Mouse (Mus musculus) MEL (cell line): ENCODE measurements around the gene Bnc1. TPM values are rescaled to one million over a fixed set of nuclear protein-coding genes. Genes with fewer than 3 reads are reported as not detected.

Experiments used
- DNase-seq: peaks from one replicate; pipeline ENCODE4 v3.0.0; 2011; ENCODE audit warnings: low read depth, low spot score
- H3K27ac ChIP-seq: 2 replicates; pipeline ENCODE4 v1.5.1; 2012; ENCODE audit warnings: low read depth, mild to moderate bottlenecking, control low read depth, low read length, moderate library complexity; ENCODE audit not compliant: control insufficient read depth
- H3K27me3 ChIP-seq, 2 experiments: fragments of 150-350 bp in 1 of 2; sonication (generic) in 1 of 2; 2 replicates each; pipeline ENCODE4 v1.6.1; 2012; ENCODE audit warnings: low read length in 2 of 2, mild to moderate bottlenecking in 2 of 2, improper control_type of control experiment in 1 of 2, moderate library complexity in 1 of 2; ENCODE audit not compliant: insufficient read depth in 2 of 2, control insufficient read depth in 1 of 2
- H3K36me3 ChIP-seq, 2 experiments: 2 replicates each; pipeline ENCODE4 v1.6.1; 2012 to 2014; ENCODE audit warnings: low read length in 2 of 2, improper control_type of control experiment in 1 of 2, inconsistent platforms in 1 of 2, mild to moderate bottlenecking in 1 of 2; ENCODE audit not compliant: insufficient read depth in 2 of 2, control insufficient read depth in 1 of 2
- H3K4me1 ChIP-seq, 2 experiments: fragments of 150-350 bp in 1 of 2; sonication (generic) in 1 of 2; 2 replicates each; pipeline ENCODE4 v1.6.1; 2012; ENCODE audit warnings: low read length in 2 of 2, improper control_type of control experiment in 1 of 2, mild to moderate bottlenecking in 1 of 2; ENCODE audit not compliant: insufficient read depth in 2 of 2, control insufficient read depth in 1 of 2
- H3K4me3 ChIP-seq, 2 experiments: fragments of 150-350 bp in 1 of 2; sonication (generic) in 1 of 2; 2 replicates each; pipeline ENCODE4 v1.5.1; 2012; ENCODE audit warnings: low read depth in 2 of 2, low read length in 2 of 2, mild to moderate bottlenecking in 2 of 2, moderate library complexity in 2 of 2, control low read depth in 1 of 2, improper control_type of control experiment in 1 of 2; ENCODE audit not compliant: control insufficient read depth in 1 of 2, insufficient read depth in 1 of 2
- H3K79me2 ChIP-seq: 2 replicates; pipeline ENCODE4 v1.6.1; 2012; ENCODE audit warnings: mild to moderate bottlenecking, low read length, moderate library complexity; ENCODE audit not compliant: control insufficient read depth, poor library complexity, insufficient read depth
- H3K9ac ChIP-seq: 2 replicates; pipeline ENCODE4 v1.6.1; 2012; ENCODE audit warnings: low read depth, mild to moderate bottlenecking, control low read depth, low read length, moderate library complexity; ENCODE audit not compliant: control insufficient read depth, poor library complexity, severe bottlenecking
- H3K9me3 ChIP-seq: fragments of 150-350 bp; sonication (generic); replicated peaks from 2 replicates; pipeline ENCODE4 v1.6.1; 2012; ENCODE audit warnings: mild to moderate bottlenecking, low read length, improper control_type of control experiment, moderate library complexity; ENCODE audit not compliant: insufficient read depth
- BHLHE40 ChIP-seq: IDR thresholded peaks from 2 replicates; pipeline ENCODE4 v1.6.1; 2012; ENCODE audit warnings: low read depth, mild to moderate bottlenecking, inconsistent platforms, low read length, improper control_type of control experiment, borderline replicate concordance
- CHD2 ChIP-seq: IDR thresholded peaks from 2 replicates; pipeline ENCODE4 v1.6.1; 2011; ENCODE audit warnings: low read length, improper control_type of control experiment
- CTCF ChIP-seq, 3 experiments: IDR thresholded peaks in 2 of 3; conservative IDR thresholded peaks in 1 of 3; 2 replicates each; pipeline ENCODE4 v1.5.1; 2011 to 2012; ENCODE audit warnings: low read length in 3 of 3, low read depth in 2 of 3, mild to moderate bottlenecking in 2 of 3, improper control_type of control experiment in 1 of 3, inconsistent platforms in 1 of 3, mixed read lengths in 1 of 3, moderate library complexity in 1 of 3; ENCODE audit not compliant: control insufficient read depth in 1 of 3, insufficient read depth in 1 of 3, poor library complexity in 1 of 3, severe bottlenecking in 1 of 3
- E2F4 ChIP-seq: IDR thresholded peaks from 2 replicates; pipeline ENCODE4 v1.6.1; 2011; ENCODE audit warnings: low read depth, low read length, improper control_type of control experiment, borderline replicate concordance
- ETS1 ChIP-seq: IDR thresholded peaks from 2 replicates; pipeline ENCODE4 v1.6.1; 2012; ENCODE audit warnings: low read depth, mild to moderate bottlenecking, inconsistent platforms, low read length, improper control_type of control experiment, moderate library complexity
- GABPA ChIP-seq: IDR thresholded peaks from 2 replicates; pipeline ENCODE4 v1.6.1; 2012; ENCODE audit warnings: low read depth, mild to moderate bottlenecking, inconsistent platforms, low read length, improper control_type of control experiment, moderate library complexity
- HCFC1 ChIP-seq: IDR thresholded peaks from 2 replicates; pipeline ENCODE4 v1.6.1; 2012; ENCODE audit warnings: low read depth, mild to moderate bottlenecking, inconsistent platforms, low read length, improper control_type of control experiment, moderate library complexity
- KAT2A ChIP-seq: conservative IDR thresholded peaks from 2 replicates; pipeline ENCODE4 v1.6.1; 2012; ENCODE audit warnings: low read depth, low read length, improper control_type of control experiment, inconsistent platforms
- MAFK ChIP-seq: IDR thresholded peaks from 2 replicates; pipeline ENCODE4 v1.6.1; 2011; ENCODE audit warnings: low read depth, mild to moderate bottlenecking, low read length, improper control_type of control experiment, borderline replicate concordance
- MAX ChIP-seq: IDR thresholded peaks from 2 replicates; pipeline ENCODE4 v1.6.1; 2011; ENCODE audit warnings: low read length, improper control_type of control experiment
- MAZ ChIP-seq: IDR thresholded peaks from 2 replicates; pipeline ENCODE4 v1.6.1; 2012; ENCODE audit warnings: low read depth, mild to moderate bottlenecking, inconsistent platforms, low read length, improper control_type of control experiment
- MEF2A ChIP-seq: IDR thresholded peaks from 2 replicates; pipeline ENCODE4 v1.6.1; 2014; ENCODE audit warnings: low read depth, mild to moderate bottlenecking, inconsistent platforms, low read length, improper control_type of control experiment; ENCODE audit not compliant: poor library complexity, insufficient replicate concordance, severe bottlenecking; ENCODE audit errors: extremely low read depth
- MYC ChIP-seq: IDR thresholded peaks from 2 replicates; pipeline ENCODE4 v1.6.1; 2011; ENCODE audit warnings: low read depth, mild to moderate bottlenecking, low read length, improper control_type of control experiment, moderate library complexity
- NELFE ChIP-seq: IDR thresholded peaks from 2 replicates; pipeline ENCODE4 v1.6.1; 2011; ENCODE audit warnings: low read depth, low read length, improper control_type of control experiment
- POLR2A ChIP-seq, 2 experiments: IDR thresholded peaks; 2 replicates each; pipeline ENCODE4 v1.6.1; 2011 to 2012; ENCODE audit warnings: low read length in 2 of 2, mild to moderate bottlenecking in 2 of 2, control low read depth in 1 of 2, improper control_type of control experiment in 1 of 2, low read depth in 1 of 2, moderate library complexity in 1 of 2; ENCODE audit not compliant: control insufficient read depth in 1 of 2, insufficient read depth in 1 of 2, poor library complexity in 1 of 2
- POLR2AphosphoS2 ChIP-seq: IDR thresholded peaks from 2 replicates; pipeline ENCODE4 v1.6.1; 2011; ENCODE audit warnings: low read length, improper control_type of control experiment
- POLR2AphosphoS5 ChIP-seq: IDR thresholded peaks from 2 replicates; pipeline ENCODE4 v1.6.1; 2012; ENCODE audit warnings: low read depth, borderline replicate concordance, mild to moderate bottlenecking, inconsistent platforms, low read length, moderate library complexity, mixed read lengths
- TAL1 ChIP-seq: IDR thresholded peaks from 2 replicates; pipeline ENCODE4 v1.6.1; 2012; ENCODE audit warnings: mild to moderate bottlenecking, inconsistent platforms, low read length, moderate library complexity, mixed read lengths
- TBP ChIP-seq: IDR thresholded peaks from 2 replicates; pipeline ENCODE4 v1.8.0; 2011; ENCODE audit warnings: low read depth, low read length, improper control_type of control experiment
- USF1 ChIP-seq: IDR thresholded peaks from 2 replicates; pipeline ENCODE4 v1.6.1; 2014; ENCODE audit warnings: low read depth, mild to moderate bottlenecking, inconsistent platforms, low read length, improper control_type of control experiment, moderate library complexity
- ZC3H11A ChIP-seq: IDR thresholded peaks from 2 replicates; pipeline ENCODE4 v1.6.1; 2012; ENCODE audit warnings: low read depth, mild to moderate bottlenecking, inconsistent platforms, low read length, improper control_type of control experiment
- ZMIZ1 ChIP-seq: IDR thresholded peaks from 2 replicates; pipeline ENCODE4 v1.6.1; 2012; ENCODE audit warnings: low read depth, mild to moderate bottlenecking, inconsistent platforms, low read length, improper control_type of control experiment, moderate library complexity
- polyA plus RNA-seq, 2 experiments: library from polyadenylated mRNA; stranded (reverse) in 1 of 2; unstranded in 1 of 2; fragments of >175 nt in 1 of 2; fragments of >200 nt in 1 of 2; gene quantifications; 2 replicates each; pipeline versions ENCODE4 v1.2.1 to v1.2.4; 2012; ENCODE audit warnings: low replicate concordance in 2 of 2, low read depth in 1 of 2; ENCODE audit not compliant: insufficient read length in 2 of 2, insufficient read depth in 1 of 2, missing spikeins in 1 of 2
- total RNA-seq: library from RNA; depleted of rRNA; stranded (reverse); fragments of 300-350 nt; gene quantifications from 2 replicates; pipeline ENCODE4 v1.2.3, GENCODE M21; 2012

Bnc1 gene
- total and polyA plus RNA-seq, 3 experiments, result not detected

DNA sequence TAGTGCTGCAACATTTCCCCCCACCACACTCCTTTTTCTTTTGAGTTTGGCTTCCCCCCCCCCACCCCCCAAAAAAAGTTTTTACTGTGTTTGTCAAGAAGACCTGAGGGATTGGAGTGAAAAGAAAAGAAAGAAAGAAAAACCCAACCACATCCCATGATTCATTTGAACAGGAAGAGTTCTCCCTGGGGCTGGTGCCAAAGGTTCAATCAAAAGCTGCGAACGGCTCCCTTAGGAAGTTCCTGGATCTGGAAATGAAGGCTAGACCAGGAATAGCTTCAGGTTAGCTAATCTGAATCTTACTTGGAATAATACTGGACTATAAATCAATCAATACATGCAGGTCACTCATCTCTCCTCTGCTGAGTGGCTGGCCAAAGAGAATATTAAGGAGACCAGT is 15.1 kb upstream of the Bnc1 start:
- no peak overlapping the region for H3K4me3 ChIP-seq
- no peak for DNase-seq
- H3K79me2 ChIP-seq, result no peaks in the 10 kb centered on the region
- TF ChIP-seq MEF2A (no peak), TBP (no peak), E2F4 (no peak), MAZ (no peak), ETS1 (no peak), USF1 (no peak), MYC (no peak), HCFC1 (no peak)
- H3K4me1 ChIP-seq, result no peaks in the 10 kb centered on the region
- H3K27me3 ChIP-seq, result no peaks in the 10 kb centered on the region
- H3K9ac ChIP-seq, result no peak overlapping the region
- H3K36me3 ChIP-seq, result no peaks in the 10 kb centered on the region
- no peak overlapping the region for H3K27ac ChIP-seq
- H3K9me3 ChIP-seq, result no peaks in the 10 kb centered on the region

GRCm38 (mm10) chr7:82004228-82004627 is 12.1 kb upstream of the Bnc1 start:
- H3K27ac ChIP-seq, result no peak overlapping the region
- no peaks in the 10 kb centered on the region for H3K9me3 ChIP-seq
- no peaks in the 10 kb centered on the region for H3K36me3 ChIP-seq
- no peaks in the 10 kb centered on the region for H3K79me2 ChIP-seq
- no peaks in the 10 kb centered on the region for H3K27me3 ChIP-seq
- DNase-seq, result no peak
- no peak for TF ChIP-seq TBP
- TF ChIP-seq, all 39 proteins: peak for 0
- no peak overlapping the region for H3K4me3 ChIP-seq
- H3K9ac ChIP-seq, result no peak overlapping the region
- H3K4me1 ChIP-seq, result no peaks in the 10 kb centered on the region

- no peak for DNase-seq
- no peak for TF ChIP-seq MEF2A
- TF ChIP-seq TBP, result no peak
- no peak for TF ChIP-seq KAT2A
- no peak for TF ChIP-seq NELFE
- no peak for TF ChIP-seq POLR2AphosphoS2
- TF ChIP-seq ETS1, result no peak
- no peak for TF ChIP-seq CTCF (IDR thresholded peaks at IDR 0.05 in 2 of 3, conservative IDR thresholded peaks at IDR 0.05 in 1 of 3; ENCODE audit: control insufficient read depth in 1 of 3, insufficient read depth in 1 of 3, low read depth in 2 of 3, low read length in 3 of 3, poor library complexity in 1 of 3, severe bottlenecking in 1 of 3)
- TF ChIP-seq BHLHE40, result no peak
- TF ChIP-seq MAFK, result no peak
- no peak for TF ChIP-seq CHD2
- no peak for TF ChIP-seq ZC3H11A
- TF ChIP-seq HCFC1, result no peak
- TF ChIP-seq POLR2A (IDR thresholded peaks at IDR 0.05; ENCODE audit: control insufficient read depth in 1 of 2, insufficient read depth in 1 of 2, low read depth in 1 of 2, low read length in 2 of 2, poor library complexity in 1 of 2), result no peak
- no peak for TF ChIP-seq TAL1
- no peak for TF ChIP-seq POLR2AphosphoS5
- TF ChIP-seq ZMIZ1, result no peak
- TF ChIP-seq GABPA, result no peak
- TF ChIP-seq E2F4, result no peak
- no peak for TF ChIP-seq MAX
- H3K9me3 ChIP-seq, result no peaks in the 10 kb centered on the region
- no peak overlapping the region for H3K9ac ChIP-seq
- no peaks in the 10 kb centered on the region for H3K36me3 ChIP-seq
- no peak overlapping the region for H3K27ac ChIP-seq
- H3K4me3 ChIP-seq, result no peak overlapping the region
- no peaks in the 10 kb centered on the region for H3K79me2 ChIP-seq
- H3K4me1 ChIP-seq, result no peaks in the 10 kb centered on the region
- H3K27me3 ChIP-seq, result no peaks in the 10 kb centered on the region
Observed at GRCm38 (mm10) chr7:81999816-82000215, 7.7 kb upstream of the Bnc1 start.
